Mouse (Mus musculus) bone marrow macrophage, adult 2 months (primary cell): ENCODE results near the gene Fam168a.

Experiments used
- CTCF ChIP-seq: IDR thresholded peaks from 2 replicates; pipeline ENCODE4 v1.5.1; 2012; ENCODE audit warnings: low read depth, mild to moderate bottlenecking, low read length, moderate library complexity
- POLR2A ChIP-seq: IDR thresholded peaks from 2 replicates; pipeline ENCODE4 v1.6.1; 2012; ENCODE audit warnings: mild to moderate bottlenecking, low read depth, low read length, borderline replicate concordance

GRCm38 (mm10) chr7:100842175-100842574, 135.7 kb downstream of the Fam168a start:
- no peak for TF ChIP-seq CTCF
- TF ChIP-seq POLR2A = no peak
